Mouse (Mus musculus) hindlimb bud, embryonic 11.5 days (tissue): ENCODE measurements around the gene Lefty2.

ENCODE experiments used
- DNase-seq: peaks from one replicate; pipeline ENCODE4 v3.0.0-alpha.2; 2012; ENCODE audit warnings: low read depth, low spot score; ENCODE audit errors: extremely low spot score

Lefty2 gene

DNA sequence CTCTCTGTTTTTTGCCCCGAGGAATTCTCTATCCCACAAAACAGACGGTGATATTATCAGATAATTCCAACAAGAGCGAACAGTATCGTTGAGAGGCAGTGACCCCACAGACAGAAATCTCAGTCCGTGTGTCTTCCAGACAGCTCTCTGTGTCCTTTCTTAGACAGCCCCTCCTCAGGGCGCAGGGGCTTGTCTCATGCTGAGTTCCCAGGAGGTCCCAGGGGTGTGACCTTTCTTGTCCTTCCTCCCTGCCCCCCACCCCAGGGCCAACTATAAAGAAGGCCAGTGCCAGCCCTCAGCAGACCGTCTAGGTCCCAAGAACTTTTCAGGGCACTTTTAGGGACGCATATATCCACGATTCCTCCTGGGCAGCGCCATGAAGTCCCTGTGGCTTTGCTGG, at the start of gene Lefty2:
Gene Lefty2, plus strand, starts transcription at position 301 of the 400 bp plus-strand sequence.
- no peak for DNase-seq

DNA sequence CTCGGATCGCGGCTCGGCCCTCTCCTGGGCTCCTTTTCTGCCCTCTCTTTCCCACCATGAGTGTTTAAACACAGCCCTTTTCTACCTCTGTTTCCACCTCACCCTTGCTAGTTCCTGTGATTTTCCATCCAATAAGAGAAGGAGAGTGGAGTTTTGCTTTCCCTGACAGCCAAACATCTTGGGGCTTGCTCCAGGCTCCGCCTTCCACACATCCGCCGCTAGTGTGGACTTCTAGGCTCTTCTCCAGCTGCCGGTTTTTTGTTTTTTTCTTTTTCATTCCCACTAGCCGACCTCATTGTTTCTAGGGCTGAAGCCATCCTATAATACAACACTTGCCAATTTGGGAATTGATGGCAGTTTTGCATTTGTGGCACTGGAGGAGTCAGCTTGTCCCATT, 44.8 kb upstream of the Lefty2 start:
- no peak for DNase-seq

DNA sequence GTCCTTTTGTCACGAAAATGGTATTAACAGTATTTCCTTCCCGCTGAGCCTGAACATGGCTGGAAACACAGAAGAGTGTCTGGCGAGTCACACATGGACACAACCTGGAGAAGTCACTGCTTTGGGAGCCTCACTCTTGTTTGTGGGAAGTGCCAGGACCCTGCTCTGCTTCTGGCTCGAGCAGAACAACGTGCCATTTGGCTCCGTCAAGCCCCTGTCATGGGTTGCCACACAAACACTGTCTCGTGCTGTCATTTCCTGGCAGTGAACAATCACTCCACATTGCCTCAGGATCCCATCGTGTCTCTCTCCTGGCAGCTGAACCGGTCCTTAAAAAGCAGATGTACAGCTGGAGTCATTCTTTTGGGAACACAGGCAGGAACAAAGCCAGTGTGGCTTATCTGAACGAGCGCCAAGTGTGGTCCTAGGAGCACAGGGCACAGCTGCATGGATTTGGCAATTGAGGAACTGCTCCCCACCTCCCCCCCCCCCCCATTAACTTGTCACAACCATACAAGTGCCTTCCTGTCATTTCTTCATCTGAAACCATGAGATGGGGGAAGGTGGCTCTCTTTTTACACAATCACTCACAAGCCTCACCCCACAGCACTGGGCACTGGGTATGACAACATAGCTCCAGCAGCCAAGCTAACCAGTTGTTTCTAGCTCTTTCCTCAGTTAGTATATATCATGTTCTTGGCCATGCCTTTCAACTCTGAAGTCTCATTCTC, 44.2 kb upstream of the Lefty2 start:
- no peak for DNase-seq

DNA sequence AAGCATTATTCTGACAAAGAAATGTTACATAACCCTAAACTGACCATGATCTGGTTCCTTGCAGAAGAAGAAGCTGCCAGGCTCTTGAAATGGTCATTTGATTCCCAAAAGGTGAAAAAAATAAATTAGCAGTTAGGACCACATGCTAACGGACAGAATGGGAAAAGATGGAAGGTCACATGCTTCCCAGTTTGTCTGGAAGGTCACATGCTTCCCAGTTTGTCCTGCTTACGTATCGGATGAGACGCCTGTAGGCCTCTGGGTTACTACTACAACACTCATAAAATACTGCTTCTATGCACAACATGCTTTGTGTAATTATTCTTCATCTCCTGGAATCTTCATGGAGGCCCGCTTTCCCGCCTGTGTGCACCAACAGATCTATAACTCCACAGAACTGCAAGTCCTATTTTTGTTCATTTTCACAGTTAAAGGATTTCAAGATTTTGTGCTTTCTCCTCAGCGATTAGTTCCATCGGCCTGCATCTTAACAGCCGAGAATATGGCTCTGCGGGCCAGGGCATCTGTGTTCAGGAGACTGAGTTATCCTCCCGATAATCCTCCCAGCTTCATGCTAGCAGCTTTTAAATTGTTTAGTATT, 43.1 kb upstream of the Lefty2 start:
- no peak for DNase-seq

DNA sequence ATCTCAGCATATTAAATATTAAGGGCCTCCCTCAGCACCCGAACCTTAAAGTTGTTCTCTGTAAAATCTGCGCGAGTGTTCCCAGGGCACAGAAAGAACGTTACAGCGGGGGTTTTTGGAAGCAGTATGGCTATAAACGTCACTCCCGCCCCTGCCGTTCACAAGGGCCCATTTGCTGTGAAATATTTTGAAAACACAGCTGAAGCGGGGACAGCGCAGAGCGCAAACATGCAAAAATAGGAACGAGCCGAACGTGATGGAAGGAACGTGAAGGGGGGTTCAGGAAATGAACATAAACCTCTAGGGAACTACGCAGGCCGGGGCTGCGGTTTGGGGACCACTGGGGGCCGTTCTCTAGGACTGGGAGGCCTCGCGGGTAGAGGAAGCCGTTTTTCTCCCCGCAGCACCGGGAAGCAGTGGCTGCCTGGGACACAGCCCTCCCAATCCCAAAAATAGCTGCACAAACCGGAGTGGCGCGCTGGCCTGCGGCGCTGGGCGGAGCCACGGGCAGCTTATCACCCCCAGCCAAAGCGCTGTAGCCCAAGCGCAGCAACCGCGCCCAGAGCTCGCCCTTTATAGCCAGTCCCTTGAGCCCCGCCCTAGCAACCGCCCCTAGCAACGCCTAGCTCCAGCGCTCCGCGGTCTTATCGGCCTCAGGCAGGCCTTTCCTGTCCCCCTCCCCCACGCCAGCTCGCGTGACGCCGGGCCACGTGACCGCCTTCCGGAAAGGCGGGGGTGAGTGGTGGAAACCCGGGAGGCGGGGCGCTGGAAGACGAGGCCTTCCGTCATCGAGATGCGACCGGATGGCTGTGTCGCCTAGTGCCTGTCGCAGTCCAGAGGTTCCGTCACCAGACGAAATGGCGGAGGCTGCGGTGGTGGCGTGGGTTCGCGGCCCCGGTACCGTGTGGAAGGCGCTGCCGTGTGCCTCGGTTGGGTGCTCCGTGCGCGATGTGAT, 42.3 kb upstream of the Lefty2 start, which contains the start of gene Sde2:
Gene Sde2, plus strand, starts transcription at position 812 of the 955 bp plus-strand sequence.
- DNase-seq, result peak; percentile 99

DNA sequence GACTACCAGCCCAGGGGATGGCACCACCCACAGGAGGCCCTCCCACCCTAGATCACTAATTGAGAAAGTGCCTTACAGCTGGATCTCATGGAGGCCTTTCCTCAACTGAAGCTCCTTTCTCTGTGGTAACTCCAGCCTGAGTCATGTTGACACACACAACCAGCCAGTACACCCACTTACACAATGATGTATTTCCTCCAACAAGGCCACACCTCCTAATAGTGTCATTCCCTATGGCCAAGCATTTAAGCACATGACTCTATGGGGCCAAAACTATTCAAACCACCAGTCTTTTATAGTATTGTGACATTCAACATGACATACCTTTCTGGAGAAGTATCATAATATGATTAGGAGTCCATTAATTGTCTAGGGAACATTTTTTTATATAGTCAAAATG, 34.1 kb upstream of the Lefty2 start:
- DNase-seq, result no peak

DNA sequence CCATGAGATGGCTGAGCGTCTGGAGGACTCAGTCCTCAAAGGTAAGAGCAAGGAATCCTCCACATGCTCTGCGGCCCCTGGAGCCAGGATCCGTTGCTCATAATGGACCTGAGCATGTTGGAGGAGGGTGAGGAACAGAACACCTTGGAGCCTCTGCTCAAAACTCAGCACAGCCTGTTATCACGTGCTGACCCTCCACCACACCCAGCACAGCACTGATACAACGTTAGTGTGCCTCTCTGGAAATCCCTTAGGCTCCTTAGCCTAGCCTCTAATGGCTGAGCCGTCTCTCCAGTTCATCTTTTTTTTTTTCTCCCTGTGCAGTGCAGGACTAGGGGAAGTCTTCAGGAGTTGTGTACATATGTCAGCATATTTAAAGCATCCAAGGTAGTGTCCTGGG, 32.9 kb upstream of the Lefty2 start:
- no peak for DNase-seq

DNA sequence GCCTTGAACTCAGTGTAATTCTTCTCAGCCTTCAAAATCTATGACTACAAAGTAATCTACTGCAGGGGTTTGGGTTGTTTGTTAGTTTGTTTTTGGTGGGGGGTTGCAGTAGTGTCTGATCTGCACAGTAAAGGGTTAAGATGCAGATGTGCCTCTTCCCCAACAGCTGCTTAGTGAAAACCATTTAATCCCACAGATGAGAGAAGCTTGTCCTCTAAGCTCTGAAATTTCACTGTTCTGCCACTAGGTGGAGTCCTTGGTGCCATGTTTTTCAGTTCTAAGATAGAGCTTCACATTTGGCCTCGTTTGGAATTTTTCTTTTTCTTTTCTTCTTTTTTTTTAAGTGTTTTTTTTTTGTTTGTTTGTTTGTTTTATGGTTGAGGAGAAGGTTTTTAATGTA, 29.3 kb upstream of the Lefty2 start:
- DNase-seq, result no peak

DNA sequence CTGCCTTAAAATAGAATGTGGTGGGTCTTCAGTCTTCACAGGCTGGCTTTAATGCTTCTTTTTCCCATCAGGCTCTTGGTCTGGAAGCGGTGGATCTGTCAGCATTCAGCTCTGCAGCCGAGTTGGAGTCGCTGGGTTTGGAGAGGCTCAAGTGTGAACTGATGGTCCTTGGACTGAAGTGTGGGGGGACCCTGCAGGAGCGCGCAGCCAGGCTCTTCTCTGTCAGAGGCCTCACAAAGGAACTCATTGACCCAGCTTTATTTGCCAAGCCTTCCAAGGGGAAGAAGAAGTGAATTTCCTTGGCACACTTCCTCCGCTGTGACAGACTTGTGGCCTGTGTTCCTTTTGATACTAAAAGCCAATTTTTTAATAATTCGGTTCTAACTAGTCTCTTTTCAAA, 26.9 kb upstream of the Lefty2 start:
- DNase-seq, result no peak

DNA sequence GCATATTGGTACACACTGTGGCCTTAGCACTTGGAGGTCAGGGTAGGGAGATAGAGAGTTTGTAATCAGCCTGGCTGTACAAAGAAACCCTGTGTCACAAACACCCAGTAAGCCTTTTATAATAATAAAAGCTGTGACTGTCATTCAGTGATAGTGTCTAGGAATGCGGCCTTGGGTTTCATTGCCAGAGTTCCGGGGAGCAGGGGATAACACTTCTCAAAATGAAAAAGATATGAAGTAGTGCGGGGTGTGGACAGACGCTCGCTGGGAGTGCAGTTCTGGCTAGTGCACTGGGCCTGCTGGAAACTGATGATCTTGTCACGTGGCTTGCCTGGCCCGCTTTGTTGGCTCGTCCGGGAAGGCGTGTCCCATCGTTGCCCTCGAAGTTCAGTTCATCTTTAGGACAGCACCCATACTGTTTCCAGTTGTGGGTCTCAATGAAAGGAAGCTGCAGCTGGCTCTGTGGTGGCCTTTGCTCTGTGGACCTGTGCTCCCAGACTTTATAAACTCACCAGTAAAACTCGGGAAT, 22.7 kb upstream of the Lefty2 start:
- DNase-seq, result no peak

DNA sequence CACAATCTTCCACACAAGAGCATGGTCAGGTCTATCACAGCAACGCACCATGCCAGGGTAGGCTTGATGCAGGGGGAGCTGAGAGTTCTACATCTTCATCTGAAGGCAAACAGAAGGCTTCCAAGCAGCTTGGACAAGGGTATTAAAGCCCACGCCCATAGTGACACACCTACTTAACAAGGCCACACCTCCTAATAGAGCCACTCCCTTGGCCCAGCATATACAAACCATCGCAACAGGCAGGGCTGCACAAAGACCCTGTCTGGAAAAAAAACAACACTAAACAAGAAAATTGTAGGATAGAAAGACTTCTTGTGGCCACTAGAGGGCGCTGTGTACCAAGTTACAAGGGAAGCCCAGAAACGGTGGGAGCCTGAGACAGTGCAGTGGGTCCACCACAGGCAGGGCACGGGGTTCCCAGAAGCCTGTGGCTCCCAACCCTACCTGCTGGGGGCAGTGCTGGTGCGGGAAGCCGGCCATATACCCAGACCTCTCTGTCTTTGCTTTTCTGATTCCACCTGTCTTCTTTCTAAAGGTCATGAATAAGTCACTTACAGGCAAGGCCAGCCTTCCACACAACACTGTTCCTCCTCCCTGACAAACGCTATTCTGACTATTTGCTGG, 18.9 kb upstream of the Lefty2 start:
- DNase-seq, result no peak

DNA sequence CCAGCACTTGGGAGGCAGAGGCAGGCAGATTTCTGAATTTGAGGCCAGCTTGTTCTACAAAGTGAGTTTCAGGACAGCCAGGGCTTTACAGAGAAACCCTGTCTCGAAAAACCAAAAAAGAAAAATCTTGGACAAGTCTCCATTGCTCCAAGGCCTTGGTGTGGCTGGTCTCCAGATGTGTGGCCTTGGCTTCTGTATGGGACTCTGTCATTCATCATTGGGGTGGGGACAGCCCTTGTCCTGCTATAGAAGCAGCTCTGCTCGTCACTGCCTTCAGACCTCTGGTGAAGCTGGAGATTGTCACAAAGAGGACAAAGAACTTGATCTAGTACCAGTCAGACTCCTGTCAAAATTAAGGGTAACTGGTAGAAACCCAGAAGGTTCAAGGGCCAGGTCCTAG, 18.3 kb upstream of the Lefty2 start:
- DNase-seq, result no peak

DNA sequence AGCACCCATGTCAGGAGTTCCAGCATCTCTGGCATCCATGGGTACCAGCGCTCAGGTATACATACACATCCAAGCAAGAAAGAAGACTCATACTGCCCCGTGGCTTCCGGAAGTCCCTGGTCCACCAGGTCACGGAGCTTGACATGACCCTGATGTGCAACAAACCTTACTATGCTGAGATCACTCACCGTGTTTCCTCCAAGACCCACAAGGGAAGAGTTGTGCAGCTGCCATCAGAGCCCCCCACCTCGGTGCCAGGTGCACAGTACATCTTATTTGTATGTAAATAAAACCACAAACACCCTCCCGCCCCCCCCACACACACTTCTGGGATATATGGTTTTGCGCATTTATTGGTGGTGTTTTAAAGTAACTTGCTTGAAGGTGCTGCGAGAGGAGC, 17.8 kb upstream of the Lefty2 start:
- DNase-seq, result no peak

DNA sequence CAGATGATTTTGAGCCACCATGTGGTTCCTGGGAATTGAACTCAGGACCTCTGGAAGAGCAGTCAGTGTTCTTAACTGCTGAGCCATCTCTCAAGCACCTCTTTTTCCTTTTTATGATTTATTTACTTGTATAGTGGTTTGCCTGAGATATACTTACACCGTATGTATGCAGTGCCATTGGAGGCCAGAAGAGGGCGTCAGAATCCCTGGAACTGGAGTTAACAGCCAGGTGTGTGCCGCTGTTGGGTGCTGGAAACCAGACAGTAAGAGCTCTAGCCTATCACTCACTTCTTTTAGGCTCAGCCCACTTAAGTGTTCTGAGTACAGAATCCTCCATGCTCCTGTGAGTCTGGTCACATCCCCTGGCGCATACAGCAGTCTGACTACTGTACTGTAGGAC, 15.4 kb upstream of the Lefty2 start:
- DNase-seq, result no peak

DNA sequence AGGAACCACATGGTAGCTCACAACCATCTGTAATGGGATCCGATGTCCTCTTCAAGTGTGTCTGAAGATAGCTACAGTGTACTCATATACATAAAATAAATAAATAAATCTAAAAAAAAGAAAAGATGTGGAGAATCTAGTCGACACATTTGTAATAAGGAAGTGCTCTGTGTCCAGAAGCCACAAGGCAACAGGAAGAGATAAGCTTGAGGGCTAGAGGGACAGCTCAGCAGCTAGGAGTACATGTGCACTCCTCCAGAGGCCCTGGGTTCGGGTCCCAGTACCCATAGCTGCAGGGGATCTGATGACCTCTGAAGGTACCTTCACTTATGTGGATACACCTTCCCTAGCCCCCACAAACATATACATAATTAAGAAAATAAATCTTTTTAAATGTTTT, 11.1 kb upstream of the Lefty2 start:
- no peak for DNase-seq

DNA sequence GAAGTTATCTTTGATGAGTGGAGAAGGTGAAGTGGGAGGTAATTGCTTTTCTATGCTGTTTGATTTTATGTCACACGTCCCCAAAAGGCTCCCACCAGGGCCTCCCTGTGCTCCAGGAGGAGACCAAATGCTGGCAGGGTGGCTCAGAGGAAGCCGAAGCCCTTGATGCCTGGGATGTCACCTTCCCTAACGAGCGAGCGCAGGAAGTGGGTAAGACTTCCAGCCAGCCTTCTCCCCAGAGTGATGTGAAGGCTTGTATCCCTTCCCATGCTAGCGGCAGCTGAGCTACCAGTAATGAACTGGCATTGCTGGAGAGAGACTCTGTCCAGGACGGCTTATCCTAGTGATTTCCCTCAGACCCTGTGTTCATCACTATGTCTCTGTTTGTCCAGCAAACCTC, 9.2 kb upstream of the Lefty2 start:
- no peak for DNase-seq

DNA sequence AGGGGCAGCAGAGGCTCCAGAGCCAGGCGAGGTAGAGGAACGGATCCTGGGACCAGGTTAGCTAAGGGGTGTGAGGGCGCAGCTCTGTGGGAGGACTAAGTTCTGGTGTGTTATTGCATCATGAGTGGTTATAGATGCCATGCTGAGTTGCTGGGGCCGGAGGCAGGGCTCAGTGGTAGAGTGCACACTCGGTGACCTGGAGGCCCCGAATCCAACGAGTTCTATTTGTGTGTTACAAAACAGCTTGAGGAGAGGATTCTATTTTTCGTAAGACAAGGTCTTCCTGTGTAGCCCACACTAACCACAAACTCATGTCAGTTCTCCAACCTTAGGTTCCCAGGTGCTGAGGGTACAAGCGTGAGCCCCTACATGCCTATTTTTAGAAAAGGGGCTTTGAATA, 8.4 kb upstream of the Lefty2 start:
- no peak for DNase-seq

DNA sequence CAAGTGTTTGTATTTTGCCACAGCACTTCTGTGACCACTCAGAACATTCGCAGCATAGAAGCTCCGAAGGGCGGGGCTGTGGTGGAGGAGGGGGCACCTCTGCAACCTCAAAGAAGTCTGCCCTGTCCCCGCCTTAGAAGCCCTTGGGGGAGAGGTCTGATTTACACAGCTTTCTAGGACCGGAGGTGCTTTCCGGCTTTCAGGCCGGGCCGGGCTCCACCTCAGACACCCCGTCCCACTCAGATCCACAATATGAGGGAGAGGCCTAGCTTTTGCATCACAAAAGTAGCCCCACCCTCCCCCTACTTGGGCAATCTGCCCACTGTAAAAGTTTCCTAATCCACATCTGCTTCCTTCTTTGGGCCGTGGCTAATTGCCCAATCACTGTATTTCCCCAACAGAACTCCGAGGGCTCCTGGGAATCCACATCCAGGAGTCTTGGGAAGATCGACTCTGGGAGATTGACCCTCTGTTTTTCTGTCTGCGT, 4.3 kb upstream of the Lefty2 start:
- DNase-seq, result no peak

DNA sequence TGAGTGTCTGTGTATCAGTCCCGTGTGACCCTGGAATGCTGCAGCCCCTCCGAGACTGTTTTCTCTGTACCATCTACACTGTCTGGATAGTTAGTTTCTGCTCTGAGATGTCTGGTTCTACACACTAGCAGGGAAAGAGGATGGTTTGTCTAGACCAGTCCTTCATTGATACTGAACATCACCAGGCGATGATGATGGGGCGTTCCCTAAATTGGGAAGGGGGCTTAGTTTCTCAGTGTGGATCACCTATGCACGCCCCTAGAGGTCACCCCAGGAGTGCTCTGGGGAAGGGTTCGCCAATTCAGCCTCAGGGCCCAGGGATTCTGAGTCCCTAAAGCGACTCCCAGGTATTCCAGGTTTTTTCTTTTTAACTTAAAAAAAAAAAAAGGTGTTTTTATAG, 3.7 kb upstream of the Lefty2 start:
- no peak for DNase-seq

DNA sequence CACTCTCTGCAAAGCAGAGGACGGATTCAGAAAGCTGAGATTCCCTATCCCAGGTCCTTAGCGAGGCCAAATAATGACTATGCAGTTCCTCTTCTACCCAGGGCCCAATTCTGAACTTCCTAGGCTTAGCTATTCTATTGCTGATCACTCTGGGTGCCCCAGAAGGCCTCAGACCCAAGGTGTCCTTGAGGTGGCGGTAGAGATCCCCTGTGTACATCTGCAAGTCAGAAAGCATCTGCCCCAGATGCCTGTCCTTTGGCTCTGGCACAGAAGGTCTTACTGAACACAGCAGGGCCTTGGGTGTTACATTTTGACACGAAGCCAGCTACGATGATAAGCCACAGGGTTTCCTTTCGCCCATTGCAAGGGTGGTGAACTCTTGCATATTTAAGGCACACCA, 3.1 kb upstream of the Lefty2 start:
- DNase-seq, result no peak
